Mouse (Mus musculus) heart, postnatal 25 days (tissue): Measurements from ENCODE around the gene Foxj3. TPM values are rescaled to one million over a fixed set of nuclear protein-coding genes. Genes with fewer than 3 reads are reported as not detected.
A peak's percentile ranks its signal among the peaks of the same experiment; 100 is the strongest.
"Not testable (repeated sequence)": the region's sequence is repeated elsewhere in the genome, so short reads cannot be mapped to it uniquely, and the experiment has no call there.

Experiments
- DNase-seq: peaks from one replicate; pipeline ENCODE4 v3.0.0; 2022; ENCODE audit warnings: low spot score
- intact Hi-C: fragments of 180-260 bp; cut with DNase I; formaldehyde crosslinking; loops from one replicate; pipeline ENCODE4 v1.15.1; 2025
- total RNA-seq, 2 experiments: library from RNA; stranded (reverse); gene quantifications; 2 replicates each; pipeline ENCODE4 v1.2.3; 2021

Foxj3 gene
- total RNA-seq, 2 experiments from 2014 or later: 30.6 to 34.9 TPM

DNA sequence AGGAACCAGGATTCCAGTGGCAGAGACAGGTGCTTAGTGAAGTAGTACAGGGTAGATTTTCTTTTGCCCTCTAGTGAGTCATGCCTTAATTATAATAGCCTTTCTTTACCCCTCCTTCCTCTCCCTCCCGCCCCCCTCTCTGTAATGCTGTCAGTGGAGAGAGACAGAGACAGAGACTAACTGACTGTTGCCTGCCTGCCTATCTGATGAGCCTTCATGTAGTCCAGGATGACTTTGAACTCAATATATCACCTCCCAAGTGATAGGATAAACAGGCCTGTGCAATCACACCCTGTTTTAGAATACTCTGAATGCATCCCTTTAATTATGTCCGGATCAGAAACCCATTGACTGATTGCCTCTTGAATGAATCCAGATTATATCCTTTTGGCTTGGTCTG is 18.7 kb downstream of the Foxj3 start:
- intact Hi-C loops: no loop called here
- no peak for DNase-seq

DNA sequence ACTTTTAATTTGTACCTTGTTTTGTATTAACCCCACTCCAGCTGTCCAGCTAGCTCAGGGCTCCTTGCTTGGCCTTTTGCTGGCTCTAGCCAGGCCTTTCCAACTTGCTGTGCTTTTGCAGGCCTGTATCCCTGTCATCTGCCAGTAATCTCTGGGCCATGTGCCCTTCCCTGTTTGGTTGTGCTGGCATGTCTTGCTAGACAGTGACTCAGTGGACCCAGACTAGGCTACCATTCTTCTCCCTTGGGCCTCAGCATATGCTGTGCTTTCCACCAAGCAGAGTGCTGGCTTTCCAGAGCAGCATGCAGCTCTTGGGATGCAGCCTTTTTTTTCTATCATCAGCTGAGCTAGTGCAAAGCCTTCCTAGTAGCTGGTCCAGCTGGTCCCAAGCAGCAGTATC is 26.3 kb downstream of the Foxj3 start:
- DNase-seq: peak; percentile 24
- intact Hi-C loops: no loop called here

DNA sequence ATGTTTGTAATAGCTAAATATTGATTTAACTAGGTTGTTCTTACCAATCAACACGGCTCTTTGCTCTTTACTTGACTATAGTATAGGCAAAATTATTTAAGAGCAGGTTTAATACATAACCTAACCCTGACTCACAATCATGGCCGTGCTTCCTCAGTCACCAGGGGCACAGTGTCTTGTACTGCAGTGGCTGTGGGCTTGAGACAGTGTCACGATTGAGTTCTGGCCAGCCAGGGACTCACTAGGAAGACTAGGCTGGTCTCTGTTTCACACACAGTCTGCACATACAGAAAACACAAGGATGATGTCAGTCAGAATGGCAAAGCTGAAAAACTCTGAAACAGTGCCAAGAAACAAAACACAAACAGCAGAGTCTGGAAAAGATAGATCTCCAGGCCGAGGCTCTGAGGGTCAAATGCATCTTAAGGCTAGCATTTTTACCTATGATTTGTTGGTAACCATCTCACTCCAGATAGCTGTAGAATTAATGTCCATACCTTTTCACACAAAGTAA is 29.6 kb downstream of the Foxj3 start:
- DNase-seq: no peak
- intact Hi-C loops: no loop called here

DNA sequence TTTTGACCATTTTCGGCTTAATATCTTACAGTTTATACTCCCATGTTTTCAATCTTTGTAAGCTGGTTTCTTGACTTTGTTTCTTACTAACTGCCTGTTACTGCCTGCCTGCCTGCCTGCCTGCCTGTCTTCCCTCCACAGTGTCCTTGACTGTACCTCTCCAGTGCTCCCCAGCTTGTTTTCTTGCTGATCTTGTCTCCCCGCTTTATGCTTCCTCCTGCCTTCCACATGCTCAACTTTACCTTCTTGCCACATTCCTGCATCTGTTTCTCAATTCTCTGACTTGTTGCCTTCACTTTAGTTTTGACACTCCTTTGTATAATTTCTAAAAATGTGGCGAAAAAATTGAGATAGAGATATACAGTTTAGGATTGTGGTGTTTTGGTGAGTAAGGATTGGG is 35.9 kb downstream of the Foxj3 start:
- intact Hi-C loops: no loop called here
- DNase-seq: no peak

DNA sequence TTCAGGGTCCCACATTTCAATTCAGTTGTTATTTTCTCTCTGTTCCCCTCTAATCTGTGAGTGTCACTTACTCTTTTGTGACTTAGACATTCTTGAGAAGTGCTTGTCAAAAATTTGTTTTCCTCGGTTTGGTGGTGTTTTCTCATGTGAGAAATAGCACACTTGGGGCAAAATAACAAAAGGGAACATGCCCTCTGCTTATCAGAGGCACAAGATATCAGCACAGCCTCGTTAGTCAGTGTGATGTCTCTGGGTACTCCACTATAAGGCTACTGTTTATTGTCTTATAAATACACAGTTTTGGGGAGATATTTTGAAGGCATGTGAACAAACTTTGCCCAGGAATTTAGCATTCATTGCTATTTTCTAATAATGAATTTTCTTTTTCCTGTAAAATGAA is 37.7 kb downstream of the Foxj3 start:
- DNase-seq: no peak
- intact Hi-C loops: no loop called here

DNA sequence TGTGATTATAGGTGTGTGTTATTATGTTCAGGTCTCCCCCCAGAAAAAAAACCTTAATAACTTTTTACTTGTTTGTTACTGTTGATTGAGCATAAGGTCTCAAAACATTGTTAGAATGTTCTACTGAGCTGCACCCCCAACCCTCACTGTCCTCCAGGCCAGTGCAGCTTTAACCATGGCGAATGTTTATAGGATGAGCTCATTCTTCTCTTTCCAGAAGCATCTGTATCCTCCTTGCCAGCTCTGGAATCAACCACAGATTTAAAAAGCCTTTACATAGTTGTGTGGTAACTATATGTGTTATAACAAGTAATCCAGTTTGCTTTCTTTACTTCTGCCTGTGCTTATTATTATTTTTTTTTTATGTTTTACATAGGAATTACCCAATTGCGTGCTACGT is 38.7 kb downstream of the Foxj3 start:
- DNase-seq: no peak

DNA sequence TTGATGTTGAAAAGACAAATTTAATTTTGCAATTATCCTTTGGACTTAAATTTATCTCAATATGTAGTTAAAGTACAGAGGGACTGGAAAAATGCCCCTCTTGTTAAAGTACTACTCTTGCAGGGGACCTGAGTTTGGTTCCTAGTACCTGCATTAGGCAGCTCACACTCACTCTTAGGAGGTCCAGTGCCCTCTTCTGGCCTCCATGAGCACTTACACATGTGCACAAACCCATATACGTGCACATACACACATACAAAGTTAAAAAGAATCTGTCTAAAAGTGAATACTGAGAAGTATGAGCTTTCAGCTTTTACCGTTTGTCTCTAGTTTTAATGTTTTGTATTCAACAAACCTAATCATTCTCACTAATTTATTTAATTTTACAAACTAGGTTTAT is 51.2 kb downstream of the Foxj3 start:
- no peak for DNase-seq
- intact Hi-C loops: no loop called here

More for the DNA sequence above, 38.7 kb downstream of the Foxj3 start:
- intact Hi-C loops: no loop called here

DNA sequence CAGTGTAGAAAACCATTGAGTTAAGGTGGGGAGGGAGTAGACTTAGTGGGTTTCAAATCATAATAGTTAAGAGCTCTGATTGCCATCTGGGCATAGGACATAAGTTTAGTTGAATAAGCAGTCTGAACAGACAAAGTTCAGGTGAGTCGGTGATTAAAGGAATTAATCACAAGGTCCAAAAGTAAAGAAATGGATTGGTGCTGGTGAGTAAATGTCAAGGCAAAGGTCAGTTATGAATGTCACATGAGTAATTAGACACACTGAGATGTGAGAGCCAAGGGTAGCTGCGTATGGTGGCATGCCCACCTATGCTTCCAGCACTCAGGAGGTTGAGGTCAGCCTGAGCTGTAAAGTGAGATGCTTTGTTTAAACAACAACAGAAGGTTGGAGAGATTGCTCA is 52.6 kb downstream of the Foxj3 start:
- no peak for DNase-seq
- intact Hi-C loops: no loop called here

DNA sequence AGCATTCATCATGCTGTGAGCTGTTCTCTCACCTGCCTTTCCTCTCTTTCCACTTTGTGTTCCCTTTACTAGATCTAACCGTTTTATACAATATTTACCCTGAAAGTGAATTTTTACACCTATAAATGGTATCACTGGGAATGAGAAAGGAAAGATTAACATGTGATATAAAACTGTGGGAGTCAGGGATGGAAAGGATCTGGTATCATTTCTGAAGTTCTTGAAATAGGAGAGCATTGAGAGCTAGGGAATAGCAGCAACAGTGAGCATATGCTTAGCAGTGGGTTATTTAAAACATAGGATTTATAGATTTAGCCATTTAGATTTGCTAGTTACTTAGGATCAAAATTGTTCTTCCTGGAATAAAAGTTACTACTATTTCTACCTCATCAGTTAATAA is 53.2 kb downstream of the Foxj3 start:
- no peak for DNase-seq
- intact Hi-C loops: no loop called here

DNA sequence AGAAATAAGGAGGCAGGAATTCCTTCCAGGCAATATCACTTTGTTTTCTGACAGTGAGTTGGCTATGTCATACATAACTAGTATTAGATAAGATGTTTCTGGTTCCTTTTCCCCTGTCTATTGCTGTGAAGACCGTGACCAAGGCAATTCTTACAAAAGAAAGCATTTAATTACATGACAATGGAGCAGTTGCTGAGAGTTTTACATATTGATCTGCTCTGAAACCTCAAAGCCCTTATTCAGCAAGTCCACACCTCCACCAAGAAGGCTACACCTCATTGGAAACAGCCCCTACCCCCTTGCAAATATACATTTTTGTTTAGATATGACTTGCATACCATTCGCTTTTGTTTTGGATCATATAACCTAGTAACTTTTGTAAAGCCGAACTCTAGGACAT is 55.7 kb downstream of the Foxj3 start:
- DNase-seq: no peak
- intact Hi-C loops: no loop called here

DNA sequence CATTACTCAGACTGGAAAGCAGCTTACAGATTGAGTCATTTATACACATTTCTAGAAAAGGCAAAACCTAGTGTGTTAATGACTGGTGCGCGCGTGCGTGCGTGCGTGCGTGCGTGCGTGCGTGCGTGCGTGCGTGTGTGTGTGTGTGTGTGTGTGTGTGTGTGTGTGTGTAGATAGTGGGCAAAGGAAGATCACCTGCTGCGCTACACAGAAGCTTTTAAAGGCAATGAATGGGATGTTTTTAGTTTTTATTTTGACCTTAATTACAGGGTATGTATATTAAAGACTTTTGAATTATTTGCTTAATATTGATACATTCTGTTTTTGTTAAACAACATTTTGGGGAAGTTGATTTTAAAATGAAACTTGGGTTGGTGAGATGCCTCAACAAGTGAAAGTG is 57.5 kb downstream of the Foxj3 start:
- no peak for DNase-seq
- intact Hi-C loops: no loop called here

DNA sequence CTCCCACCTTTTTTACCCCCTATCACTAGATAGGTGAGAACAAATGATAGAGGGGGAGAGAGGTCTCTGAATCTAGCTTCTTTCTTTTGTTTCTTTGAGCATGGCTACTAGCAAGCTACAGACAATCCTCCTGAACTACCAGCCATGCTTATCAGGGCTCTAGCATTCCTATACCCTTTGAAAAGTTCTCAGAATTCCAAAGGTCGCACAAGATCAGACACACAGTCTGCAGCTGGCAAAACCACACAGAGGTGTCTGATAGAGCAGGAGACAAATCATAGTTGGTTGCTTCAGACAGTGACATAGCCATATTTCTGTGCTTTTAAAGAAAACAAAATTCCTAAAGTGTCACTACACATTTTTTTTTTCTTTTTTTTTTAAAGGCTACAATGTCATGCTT is 62.8 kb downstream of the Foxj3 start:
- intact Hi-C loops: no loop called here
- no peak for DNase-seq

DNA sequence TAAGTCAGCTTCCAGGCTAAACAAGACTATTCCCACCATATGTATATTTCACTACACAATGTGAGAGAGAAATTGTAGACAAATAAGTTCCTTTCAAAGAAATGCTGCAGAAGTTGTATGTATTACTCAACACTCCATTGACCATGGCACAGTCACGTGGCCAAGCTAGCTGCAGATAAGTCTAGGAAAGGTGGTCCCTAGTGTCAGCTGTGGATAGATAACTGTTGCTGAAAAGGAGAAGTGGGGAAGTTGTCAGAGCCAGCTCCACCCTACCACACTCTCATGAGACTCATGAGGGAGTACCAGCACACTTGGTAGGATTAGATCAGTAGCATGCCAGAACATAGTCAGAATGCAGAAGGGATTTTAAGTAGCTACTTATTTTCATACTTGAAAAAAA is 72.7 kb downstream of the Foxj3 start:
- intact Hi-C loops: no loop called here
- DNase-seq: no peak

DNA sequence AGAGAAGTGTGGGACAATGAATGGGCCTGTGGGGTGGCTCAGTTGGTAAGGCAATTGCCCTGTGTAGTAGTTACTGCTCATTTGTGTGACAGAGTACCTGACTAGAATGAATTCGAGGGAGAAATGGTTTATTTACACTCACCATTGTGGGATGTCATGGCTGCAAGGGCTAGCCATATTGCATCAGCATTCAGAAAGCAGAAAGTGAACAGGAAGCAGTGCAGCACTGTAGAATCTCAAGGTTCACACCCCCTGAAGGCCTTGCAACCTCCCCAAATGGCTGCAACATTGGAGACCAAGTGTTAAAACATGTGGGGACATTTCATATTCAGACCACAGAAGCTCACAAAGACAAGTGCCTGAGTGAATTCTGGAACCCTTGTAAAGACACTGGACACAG is 77.3 kb downstream of the Foxj3 start:
- DNase-seq: no peak
- intact Hi-C loops: no loop called here

DNA sequence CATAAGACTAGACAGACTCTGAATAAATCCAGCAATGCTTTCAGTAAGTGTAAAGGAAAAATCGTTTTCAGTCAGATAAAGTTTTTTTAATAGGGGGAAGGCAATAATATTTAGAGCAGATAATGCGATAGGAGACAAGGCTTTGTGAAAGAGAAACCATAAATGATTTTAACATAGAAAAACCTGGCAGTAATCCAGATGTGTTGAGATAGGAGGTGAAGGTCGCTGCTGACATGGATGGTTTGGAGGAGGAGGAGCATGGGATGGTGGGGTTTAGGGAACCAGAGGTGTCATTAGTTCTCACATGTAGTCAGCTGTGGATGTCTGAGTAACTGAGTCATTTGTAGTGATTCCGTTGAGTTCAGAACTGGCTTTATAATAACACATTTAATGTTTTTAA is 77.9 kb downstream of the Foxj3 start:
- intact Hi-C loops: no loop called here
- no peak for DNase-seq

DNA sequence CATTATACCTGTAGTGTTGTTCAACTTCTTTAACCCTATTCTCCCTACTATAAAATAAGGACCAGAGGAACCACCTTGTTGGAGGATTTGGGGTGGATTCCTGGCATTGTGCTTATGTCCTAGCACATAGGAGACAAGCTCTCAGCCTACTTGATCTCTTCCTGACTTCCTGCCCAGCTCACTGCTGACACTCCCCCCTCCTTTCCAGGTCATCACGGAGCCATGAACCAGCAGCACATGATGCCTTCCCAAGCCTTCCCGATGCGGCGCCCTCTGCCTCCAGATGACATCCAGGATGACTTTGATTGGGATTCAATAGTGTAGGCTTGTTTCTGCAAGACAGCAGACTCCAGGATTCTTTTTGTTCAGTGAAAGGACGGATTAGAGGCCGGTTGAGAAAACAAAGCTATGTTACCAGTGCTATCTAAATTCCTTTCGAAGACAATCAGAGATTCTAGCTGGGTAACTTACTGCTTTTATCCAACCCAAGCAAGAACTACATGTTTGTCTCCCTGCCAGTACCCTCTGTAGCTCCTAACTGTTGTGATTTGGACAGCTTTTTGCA is 89.4 kb downstream of the Foxj3 start:
- intact Hi-C loops: loop anchor here (10.0 kb wide), 2 partner anchors 91 to 381 kb away; partner anchors contain the start of genes Foxj3 and Frg2f1
- DNase-seq: no peak

DNA sequence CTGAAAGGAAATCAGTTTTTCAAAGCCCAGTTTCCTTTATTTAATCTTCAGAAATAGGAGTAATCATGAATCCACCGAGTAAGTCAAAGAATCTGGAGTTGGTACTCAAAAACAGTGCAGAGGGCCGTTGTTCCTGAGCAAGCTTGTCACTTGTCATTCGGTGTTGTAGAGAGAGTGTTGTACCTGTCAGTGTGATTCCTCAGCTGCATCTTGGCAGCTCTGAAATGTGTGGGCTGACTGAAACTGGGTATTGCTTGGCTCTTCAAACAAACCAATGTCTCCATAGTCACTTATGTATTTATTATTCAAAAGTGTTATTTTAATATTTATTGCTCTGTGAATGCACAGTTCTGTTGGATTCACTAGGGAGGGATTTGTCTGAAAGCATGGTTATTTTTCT is 90.1 kb downstream of the Foxj3 start:
- intact Hi-C loops: loop anchor here (10.0 kb wide), 2 partner anchors 92 to 382 kb away; partner anchors contain the start of genes Foxj3 and Frg2f1
- no peak for DNase-seq

DNA sequence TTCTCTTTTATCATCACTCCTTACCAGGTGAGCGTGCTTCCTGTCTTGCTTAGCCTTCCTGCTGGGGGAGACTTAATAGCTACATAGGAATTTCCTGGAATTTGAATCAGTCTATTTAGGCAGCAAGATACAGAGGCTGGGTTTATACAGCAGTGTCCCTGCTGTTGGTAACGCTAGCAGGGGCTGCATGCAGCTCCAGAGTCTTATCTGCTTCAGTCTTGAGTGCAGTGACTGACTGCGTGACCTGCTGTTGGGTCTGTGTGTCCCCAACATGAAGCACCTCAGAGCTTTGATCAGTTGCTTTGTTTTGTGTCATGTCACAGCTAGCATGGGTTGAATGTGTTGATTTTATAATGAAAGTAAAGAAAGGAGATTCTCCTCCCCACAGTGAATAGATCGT is 90.5 kb downstream of the Foxj3 start:
- DNase-seq: no peak

DNA sequence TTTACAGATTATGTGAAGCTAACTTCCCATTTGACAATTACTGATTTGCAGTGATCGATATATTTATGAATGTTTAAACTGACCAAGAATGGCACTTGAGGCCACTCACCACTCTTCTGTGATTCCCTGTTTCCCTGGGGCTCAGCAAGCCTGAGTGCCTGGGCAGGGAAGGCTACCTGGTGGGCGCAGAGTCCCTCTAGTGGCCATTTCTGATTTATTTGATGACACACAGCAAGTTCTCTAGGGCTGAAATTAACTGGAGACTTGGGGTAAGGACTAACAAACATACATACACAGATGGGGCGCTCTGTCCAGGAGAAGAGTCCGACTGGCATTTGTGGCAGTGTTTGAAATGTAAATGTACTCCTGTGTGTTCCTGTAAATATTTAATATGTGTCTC is 91.6 kb downstream of the Foxj3 start:
- not testable (repeated sequence) for DNase-seq
- intact Hi-C loops: loop anchor here (10.0 kb wide), 2 partner anchors 94 to 384 kb away; partner anchors contain the start of genes Foxj3 and Frg2f1

More for the DNA sequence above, 90.5 kb downstream of the Foxj3 start:
- intact Hi-C loops: loop anchor here (10.0 kb wide), 2 partner anchors 93 to 383 kb away; partner anchors contain the start of genes Foxj3 and Frg2f1

DNA sequence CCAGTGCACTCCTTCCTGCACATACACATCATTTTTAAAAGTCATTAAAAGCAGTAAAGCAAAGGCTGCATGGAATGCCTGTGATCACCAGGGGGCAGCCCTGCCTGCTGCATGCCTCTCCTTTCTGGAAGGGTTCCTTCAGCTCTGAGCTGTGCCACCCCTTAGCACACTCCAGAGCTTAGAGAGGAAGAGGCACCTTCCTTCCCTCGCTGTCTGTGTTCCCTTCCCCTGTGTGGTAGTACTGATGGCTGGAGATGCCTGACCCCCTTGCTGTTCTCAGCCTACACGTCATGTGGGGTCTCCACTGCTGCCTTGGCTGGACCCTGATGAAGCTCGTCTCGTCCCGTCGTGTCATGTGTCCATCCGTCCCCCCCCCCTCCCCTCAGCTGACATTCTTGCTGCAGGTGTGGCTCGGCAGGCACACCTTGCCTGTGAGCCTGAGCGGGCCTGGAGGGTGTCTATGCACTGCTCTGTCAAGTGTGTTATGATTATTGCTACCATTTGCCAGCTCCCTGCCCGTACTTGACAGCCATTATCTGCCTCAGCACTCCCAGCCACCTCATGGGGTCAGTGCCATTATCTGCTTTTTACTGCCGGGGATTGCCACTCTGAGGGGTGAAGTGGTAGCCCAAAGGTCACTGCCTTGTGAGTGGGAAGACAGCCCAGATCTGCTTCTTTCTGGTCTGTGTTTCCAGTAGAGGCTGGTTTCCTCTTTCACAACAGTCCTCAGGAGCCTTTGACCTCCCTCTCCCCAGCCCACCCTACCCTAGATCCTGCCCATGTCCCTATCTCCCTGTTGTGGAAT is 94.5 kb downstream of the Foxj3 start:
- intact Hi-C loops: loop anchor here (2.0 to 10.0 kb wide), 4 partner anchors 35 to 496 kb away; no protein-coding TSS in a partner anchor
- no peak for DNase-seq

DNA sequence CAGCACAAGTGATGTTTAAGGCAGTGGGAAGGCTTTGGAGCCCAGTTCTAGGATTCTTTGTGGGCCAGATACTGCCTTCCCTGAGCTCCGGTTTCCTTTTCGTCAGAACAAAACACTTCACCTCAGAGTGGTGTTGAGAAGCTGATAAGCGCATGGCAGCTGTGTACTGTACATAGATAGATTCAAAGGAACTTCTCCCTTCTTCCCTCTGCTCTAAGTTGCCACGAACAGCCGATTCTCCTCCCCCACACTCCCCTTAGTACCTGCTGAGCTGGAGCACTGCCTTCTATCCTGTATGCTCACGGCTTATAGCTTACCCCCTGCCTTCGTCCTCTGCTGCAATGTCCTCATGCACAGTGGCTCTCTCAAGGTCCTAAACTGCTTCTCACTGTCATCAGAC is 95.9 kb downstream of the Foxj3 start:
- intact Hi-C loops: loop anchor here (5.0 to 10.0 kb wide), 3 partner anchors 175 to 495 kb away; no protein-coding TSS in a partner anchor
- DNase-seq: no peak
